Mouse (Mus musculus): ENCODE results near the gene Mroh2a.
A peak's percentile ranks its signal among the peaks of the same experiment; 100 is the strongest.

Mroh2a gene

GRCm38 (mm10) chr1:88260604-88261377 lies 34.0 kb downstream of the Mroh2a start:
- DNase-seq: no peak

- no peak for DNase-seq
Measured at GRCm38 (mm10) chr1:88261706-88262105, 34.9 kb downstream of the Mroh2a start.

- DNase-seq: peak; percentile 82
Measured at GRCm38 (mm10) chr1:88262255-88262654, 35.5 kb downstream of the Mroh2a start.

- DNase-seq: no peak
Measured at GRCm38 (mm10) chr1:88262961-88263360, 36.2 kb downstream of the Mroh2a start.

- no peak for DNase-seq
Measured at GRCm38 (mm10) chr1:88263778-88264177, 37.0 kb downstream of the Mroh2a start.

- no peak for DNase-seq
Measured at GRCm38 (mm10) chr1:88264237-88264868, 37.6 kb downstream of the Mroh2a start.

- no peak for DNase-seq
Measured at GRCm38 (mm10) chr1:88264869-88265240, 38.1 kb downstream of the Mroh2a start.

GRCm38 (mm10) chr1:88266123-88266522 lies 39.3 kb downstream of the Mroh2a start:
- DNase-seq: no peak

GRCm38 (mm10) chr1:88267489-88267888 lies 40.7 kb downstream of the Mroh2a start:
- DNase-seq: no peak

GRCm38 (mm10) chr1:88268070-88268469 lies 41.3 kb downstream of the Mroh2a start:
- DNase-seq: no peak

GRCm38 (mm10) chr1:88269539-88270309 lies 42.9 kb downstream of the Mroh2a start:
- DNase-seq: no peak

GRCm38 (mm10) chr1:88272851-88273250 lies 46.1 kb downstream of the Mroh2a start:
- DNase-seq: no peak

GRCm38 (mm10) chr1:88273326-88273725 lies 46.5 kb downstream of the Mroh2a start:
- peak; percentile 7 for DNase-seq

- peak; percentile 12 for DNase-seq
Measured at GRCm38 (mm10) chr1:88273832-88274231, 47.0 kb downstream of the Mroh2a start.

- DNase-seq: peak; percentile 28
Measured at GRCm38 (mm10) chr1:88274371-88275077, 47.7 kb downstream of the Mroh2a start.

GRCm38 (mm10) chr1:88275078-88275680 lies 48.4 kb downstream of the Mroh2a start:
- peak; percentile 6 for DNase-seq

- peak; percentile 14 for DNase-seq
Measured at GRCm38 (mm10) chr1:88275698-88276523, 49.1 kb downstream of the Mroh2a start.

GRCm38 (mm10) chr1:88276524-88277097 lies 49.8 kb downstream of the Mroh2a start:
- peak; percentile 21 for DNase-seq

- peak; percentile 100 for DNase-seq
Measured at GRCm38 (mm10) chr1:88277098-88277817, 50.5 kb downstream of the Mroh2a start, which contains the start of the genes Hjurp and Trpm8. TSS of gene Hjurp (minus strand) at chr1:88277633. TSS of gene Trpm8 (plus strand) at chr1:88277661.

GRCm38 (mm10) chr1:88277818-88278511 lies 51.2 kb downstream of the Mroh2a start:
- no peak for DNase-seq
